Mouse (Mus musculus): ENCODE data around the gene Auts2.

Auts2 gene

GRCm38 (mm10) chr5:132316897-132317296 lies 226.2 kb downstream of the Auts2 start:
- DNase-seq: no peak

- DNase-seq: no peak
Measured at GRCm38 (mm10) chr5:132314300-132314699, 228.8 kb downstream of the Auts2 start.

GRCm38 (mm10) chr5:132307000-132307399 lies 236.1 kb downstream of the Auts2 start:
- no peak for DNase-seq

DNA sequence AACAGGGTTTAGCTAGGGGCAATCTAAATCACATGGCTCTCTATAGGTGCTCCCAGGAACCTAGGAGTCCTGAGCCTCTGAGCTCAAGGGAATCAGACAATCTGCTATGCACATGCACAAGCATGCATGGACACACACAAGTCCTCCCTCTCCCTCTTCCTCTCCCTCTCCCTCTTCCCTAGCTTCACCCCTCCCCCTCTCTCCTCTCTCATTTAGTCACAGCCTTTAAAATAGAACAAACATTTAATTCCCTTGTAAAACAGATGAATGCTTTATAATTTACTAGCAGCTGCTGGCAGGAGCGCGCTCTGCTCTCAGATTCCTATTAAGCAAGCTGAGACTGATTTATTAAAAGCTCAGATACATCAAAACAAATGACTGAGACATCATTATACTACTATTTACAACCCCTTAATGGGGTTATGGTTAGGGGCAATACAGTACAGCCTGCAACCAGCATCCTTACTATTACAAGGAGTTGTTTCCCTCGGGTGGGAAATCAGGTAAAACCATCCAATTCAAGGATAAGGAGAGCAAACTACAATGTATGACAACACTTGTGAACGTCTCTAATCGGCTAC lies 237.7 kb downstream of the Auts2 start:
- peak; percentile 34 to 57 for DNase-seq

DNA sequence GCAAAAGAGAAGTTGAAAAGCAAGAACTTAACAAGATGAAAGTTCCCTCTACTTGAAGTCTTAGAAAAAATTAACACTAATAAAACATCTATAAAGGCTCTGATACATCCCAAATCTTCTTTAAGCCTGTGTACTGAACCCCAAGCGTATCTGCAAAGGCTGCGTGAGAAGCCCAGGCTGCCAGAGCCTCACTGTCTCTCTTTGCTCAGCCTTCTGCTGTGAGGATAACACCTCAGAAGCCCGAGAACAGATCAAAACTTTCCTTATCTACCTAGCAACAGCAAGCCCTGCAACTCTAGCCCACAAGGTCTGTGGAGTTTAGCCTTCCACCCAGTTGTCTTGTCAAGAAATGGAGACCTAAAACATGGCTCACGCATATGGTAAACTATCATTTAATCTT lies 240.4 kb downstream of the Auts2 start:
- DNase-seq: no peak

DNA sequence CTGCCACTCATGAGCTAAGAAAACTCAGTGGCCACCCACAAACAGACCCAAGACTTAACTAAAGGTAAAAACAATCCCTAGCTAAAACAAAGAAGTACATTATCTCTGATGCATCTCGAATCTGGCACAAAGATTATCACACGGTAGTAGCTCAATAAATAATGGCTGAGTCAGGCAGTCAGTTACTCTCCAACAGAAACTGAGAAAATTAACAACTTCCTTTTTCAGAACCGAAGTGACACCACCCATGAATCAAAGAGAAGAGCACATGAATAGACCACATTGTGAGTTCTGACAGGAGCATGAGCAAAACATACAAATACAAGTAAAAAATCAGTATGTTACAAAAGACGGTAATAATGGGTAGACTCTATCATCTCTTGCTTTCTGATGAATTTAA lies 242.3 kb downstream of the Auts2 start:
- no peak for DNase-seq

- DNase-seq: no peak
Measured at GRCm38 (mm10) chr5:132299716-132300115, 243.4 kb downstream of the Auts2 start.

- DNase-seq: no peak
Measured at GRCm38 (mm10) chr5:132298996-132299395, 244.1 kb downstream of the Auts2 start.

- no peak for DNase-seq
Measured at GRCm38 (mm10) chr5:132297309-132297708, 245.8 kb downstream of the Auts2 start.

DNA sequence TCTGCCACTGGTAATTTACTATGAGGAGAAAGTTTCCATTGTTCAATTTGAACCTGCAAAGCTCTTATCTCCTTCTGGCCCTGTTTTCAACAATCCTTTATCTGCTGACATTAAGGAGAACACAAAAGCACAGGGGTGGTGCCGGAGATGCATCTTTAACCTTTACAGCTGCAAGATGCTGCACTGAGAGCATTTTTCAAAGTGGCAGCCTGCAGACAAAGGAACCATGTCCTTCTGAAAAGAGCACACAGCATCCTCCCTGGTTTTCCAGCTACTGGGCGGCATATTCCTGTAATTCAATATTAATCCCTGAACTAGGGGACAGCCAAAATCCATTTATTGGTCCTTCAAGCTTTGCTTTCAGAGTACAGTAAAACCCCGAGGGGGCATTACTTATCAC lies 248.7 kb downstream of the Auts2 start:
- no peak for DNase-seq

- no peak for DNase-seq
Measured at GRCm38 (mm10) chr5:132292932-132293331, 250.2 kb downstream of the Auts2 start.

DNA sequence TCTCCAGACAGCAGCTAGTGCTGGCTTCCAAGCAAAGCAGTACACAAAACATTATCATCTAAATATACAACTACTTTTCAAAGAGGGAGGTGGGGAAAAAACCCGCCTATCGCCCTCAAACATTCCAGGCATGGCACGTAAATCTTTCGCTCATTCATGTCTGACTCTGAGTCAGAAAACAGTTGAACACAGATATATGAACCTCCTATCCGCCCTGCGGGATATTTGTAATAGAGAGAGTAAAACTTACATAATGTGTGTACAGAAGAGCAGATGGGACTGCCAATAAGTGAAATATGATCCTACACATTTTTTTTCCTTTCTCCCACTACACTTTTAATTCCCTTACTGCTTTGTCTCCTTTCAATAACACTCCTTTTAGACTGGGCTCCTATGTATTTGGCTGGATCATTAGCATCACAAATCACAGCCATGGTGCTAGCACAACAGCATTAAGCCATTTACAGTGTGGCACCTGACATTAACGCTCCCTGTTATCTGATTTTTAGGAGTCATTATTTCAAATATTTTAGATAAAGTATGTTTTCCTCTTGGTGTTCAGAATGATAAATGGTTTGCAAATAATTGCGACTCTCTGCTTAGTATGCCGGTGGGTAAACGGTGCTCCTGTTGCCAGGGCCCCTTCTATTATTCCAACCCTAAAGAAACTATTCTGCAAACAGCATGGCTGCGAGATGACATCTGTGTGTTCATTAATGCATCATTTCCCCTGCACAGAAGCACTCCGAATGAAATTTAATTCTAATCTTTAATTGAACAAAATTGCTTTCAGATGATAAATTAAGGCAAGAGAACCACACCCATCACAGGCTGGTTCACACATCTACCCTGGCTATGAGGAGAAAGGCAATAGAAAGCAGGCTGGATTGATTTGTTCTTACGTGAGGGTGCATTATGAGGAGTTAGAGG lies 252.3 kb downstream of the Auts2 start:
- no peak for DNase-seq

DNA sequence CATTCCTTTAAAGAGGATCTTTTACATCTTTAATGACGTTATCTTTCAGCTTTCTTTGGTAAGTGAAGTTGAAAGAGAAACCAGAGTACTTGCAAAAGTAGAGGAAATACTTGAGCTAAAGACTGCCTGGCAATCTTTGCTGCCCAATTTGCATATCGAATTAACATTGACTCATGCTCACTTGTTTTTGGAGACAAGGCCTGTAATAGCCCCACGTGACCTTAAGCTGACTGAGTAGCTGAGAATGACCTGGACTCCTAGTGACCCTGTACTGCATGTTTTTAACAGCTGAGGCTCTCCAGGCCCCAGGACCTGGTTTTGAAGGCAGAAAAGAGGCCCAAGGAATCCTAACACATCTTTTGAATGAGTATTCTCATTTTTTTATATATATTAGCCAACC lies 259.4 kb downstream of the Auts2 start:
- no peak for DNase-seq

DNA sequence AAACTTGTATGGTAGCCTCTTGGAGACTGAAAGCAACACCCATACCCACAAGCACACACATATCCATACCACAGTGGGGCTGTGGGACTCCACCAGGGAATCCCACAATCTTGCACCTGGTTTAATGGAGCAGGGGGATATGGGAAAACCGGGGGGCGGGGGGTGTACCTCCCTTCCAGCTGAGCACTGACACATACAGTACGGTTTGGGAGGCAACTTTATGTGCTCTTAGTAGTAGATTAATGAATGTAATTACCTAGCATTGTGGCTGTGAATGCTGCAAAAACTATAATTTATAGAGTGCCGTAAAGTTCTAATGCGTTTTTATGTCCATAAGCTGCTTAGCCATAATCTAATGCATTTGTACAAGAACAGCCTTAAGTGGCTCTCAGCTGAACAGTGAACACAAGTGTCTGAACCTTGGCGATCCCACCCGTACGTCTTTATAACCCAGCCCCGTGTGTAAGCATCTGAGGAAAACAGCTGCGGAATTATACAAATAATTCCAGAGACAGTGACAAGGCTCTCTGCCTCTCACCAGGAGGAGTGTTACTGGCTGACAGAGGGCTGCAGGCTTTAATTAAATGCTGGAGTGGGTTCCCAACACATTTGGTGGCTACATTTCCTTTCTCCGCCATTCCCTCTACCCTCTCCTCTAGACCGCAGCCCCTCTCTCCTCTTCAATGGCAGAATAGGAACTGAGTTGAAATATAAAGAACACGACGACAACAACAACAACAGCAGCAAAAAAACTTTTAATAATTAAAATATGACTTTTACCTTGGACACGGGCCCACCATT lies 268.8 kb downstream of the Auts2 start:
- no peak for DNase-seq

DNA sequence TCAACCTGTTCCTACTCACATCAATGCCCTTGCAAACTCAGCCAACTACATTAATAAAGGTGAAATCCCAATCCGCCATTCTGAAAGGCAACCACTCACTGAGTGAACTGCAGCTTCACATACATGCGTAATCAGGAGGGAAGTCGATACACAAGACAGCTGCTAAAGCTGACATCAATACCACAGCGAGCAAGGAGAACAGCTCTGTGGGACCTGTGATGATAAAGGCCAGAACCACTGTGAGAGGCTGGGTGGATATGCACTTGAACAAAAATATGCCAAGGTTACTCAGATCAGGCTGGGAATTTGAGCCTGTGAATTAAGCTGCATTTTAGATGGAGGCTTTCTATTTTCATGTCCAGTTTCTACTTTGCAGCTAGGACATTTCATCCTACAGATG lies 271.0 kb downstream of the Auts2 start:
- DNase-seq: no peak

- no peak for DNase-seq
Measured at GRCm38 (mm10) chr5:132270896-132271295, 272.2 kb downstream of the Auts2 start.

- no peak for DNase-seq
Measured at GRCm38 (mm10) chr5:132270074-132270473, 273.1 kb downstream of the Auts2 start.

GRCm38 (mm10) chr5:132268351-132268967 lies 274.7 kb downstream of the Auts2 start:
- no peak for DNase-seq

- no peak for DNase-seq
Measured at GRCm38 (mm10) chr5:132265015-132265414, 278.1 kb downstream of the Auts2 start.

- no peak for DNase-seq
Measured at GRCm38 (mm10) chr5:132261750-132262149, 281.4 kb downstream of the Auts2 start.

DNA sequence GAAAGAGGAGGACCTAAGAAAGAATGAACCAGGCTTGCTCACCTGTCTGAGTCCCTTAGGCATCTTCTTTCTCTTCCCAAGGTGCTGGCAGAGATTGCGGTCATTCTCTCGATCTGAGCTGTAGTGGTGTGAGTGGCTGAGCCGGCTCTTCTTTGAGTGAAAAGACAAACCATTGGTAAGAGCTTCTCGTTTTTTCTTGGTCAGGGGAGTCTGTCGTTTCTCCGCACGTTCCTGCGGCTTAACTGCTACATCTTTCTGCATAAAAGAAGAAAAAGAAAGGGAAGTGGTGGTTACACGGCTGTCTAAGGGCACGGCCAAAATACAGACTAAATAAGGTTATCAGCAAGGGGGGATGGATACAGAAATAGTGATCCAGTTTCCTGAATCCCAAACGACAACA lies 284.3 kb downstream of the Auts2 start:
- no peak for DNase-seq

GRCm38 (mm10) chr5:132255579-132255978 lies 287.6 kb downstream of the Auts2 start:
- peak in 1 of 2 experiments; percentile 22 for DNase-seq

- peak; percentile 17 to 18 for DNase-seq
Measured at GRCm38 (mm10) chr5:132249523-132249922, 293.6 kb downstream of the Auts2 start.
